Mouse (Mus musculus) spleen, adult 2 months (tissue): ENCODE data around the gene Tubd1.

ENCODE experiments used
- CTCF ChIP-seq: fragments of 200-500 bp; IDR thresholded peaks from 2 replicates; pipeline ENCODE4 v1.5.1; 2011; ENCODE audit warnings: mild to moderate bottlenecking, inconsistent platforms; ENCODE audit not compliant: insufficient read depth, insufficient read length, insufficient replicate concordance; ENCODE audit errors: extremely low read depth
- POLR2A ChIP-seq: fragments of 200-500 bp; IDR thresholded peaks from 2 replicates; pipeline ENCODE4 v1.6.1; 2011; ENCODE audit warnings: low read depth, low read length, inconsistent platforms

DNA sequence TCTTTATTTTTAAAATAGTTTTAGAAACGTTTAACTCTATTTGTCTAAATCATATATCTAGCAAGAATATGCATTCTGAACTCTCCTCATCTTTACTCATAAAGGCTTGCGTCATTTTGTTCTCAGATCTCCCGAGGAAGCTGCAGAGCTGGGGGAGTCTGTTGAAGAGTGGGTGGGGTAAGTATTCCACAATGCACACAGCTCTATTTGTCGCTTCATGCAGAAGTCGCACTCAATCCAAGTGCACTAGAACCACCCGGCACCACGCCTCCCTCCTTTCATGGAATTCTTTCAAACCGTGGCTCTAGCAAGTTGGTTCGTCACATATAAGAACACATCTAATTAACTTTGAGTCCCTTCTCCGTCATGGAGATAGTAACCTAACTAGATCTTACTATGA lies 45.8 kb downstream of the Tubd1 start:
- TF ChIP-seq POLR2A (no peak), CTCF (no peak)
